Mouse (Mus musculus) kidney, adult 2 months (tissue): ENCODE measurements around the gene Dcp1a. TPM values are rescaled to one million over a fixed set of nuclear protein-coding genes. Genes with fewer than 3 reads are reported as not detected.

ENCODE experiments used
- DNase-seq: peaks from one replicate; pipeline ENCODE4 v3.0.0; 2021
- H3K27ac ChIP-seq: fragments of 200-500 bp; 2 replicates; pipeline ENCODE4 v1.5.1; 2012; ENCODE audit warnings: low read depth, low read length, control low read depth, inconsistent platforms; ENCODE audit not compliant: insufficient read depth
- H3K27me3 ChIP-seq: fragments of 200-500 bp; replicated peaks from 2 replicates; pipeline ENCODE4 v1.6.1; 2012; ENCODE audit warnings: mild to moderate bottlenecking, moderate library complexity, low read length, inconsistent platforms; ENCODE audit not compliant: control insufficient read depth, insufficient read depth
- H3K36me3 ChIP-seq: fragments of 200-500 bp; 2 replicates; pipeline ENCODE4 v1.6.1; 2012; ENCODE audit warnings: mild to moderate bottlenecking, moderate library complexity, low read length, inconsistent platforms; ENCODE audit not compliant: control insufficient read depth, insufficient read depth
- H3K4me1 ChIP-seq: fragments of 200-500 bp; 2 replicates; pipeline ENCODE4 v1.6.1; 2011; ENCODE audit warnings: low read length; ENCODE audit not compliant: control insufficient read depth, insufficient read depth
- H3K4me3 ChIP-seq: fragments of 200-500 bp; 2 replicates; pipeline ENCODE4 v1.5.1; 2011; ENCODE audit warnings: mild to moderate bottlenecking, low read depth, low read length, control low read depth; ENCODE audit not compliant: insufficient read depth
- CTCF ChIP-seq: fragments of 200-500 bp; conservative IDR thresholded peaks from 2 replicates; pipeline ENCODE4 v1.5.1; 2011; ENCODE audit warnings: low read depth, mild to moderate bottlenecking, control low read depth, low read length, moderate library complexity, mixed read lengths; ENCODE audit not compliant: insufficient read depth, insufficient read length
- POLR2A ChIP-seq: fragments of 200-500 bp; IDR thresholded peaks from one replicate; pipeline ENCODE4 v1.6.1; 2011; ENCODE audit warnings: low read depth, low read length, control low read depth
- WGBS: fragments of 180-500 bp; shearing (Covaris S2); methylation state at CpG from one replicate; pipeline ENCODE4 v1.1.7; 2018; 5-methylcytosine and 5-hydroxymethylcytosine counted together
- polyA plus RNA-seq: library from polyadenylated mRNA; depleted of rRNA; stranded (reverse); fragments of >200 nt; gene quantifications from 2 replicates; pipeline ENCODE4 v1.2.3, GENCODE M21; 2012

Dcp1a gene
- polyA plus RNA-seq, 1 experiment, result 18.0 TPM

GRCm38 (mm10) chr14:30457436-30457835 is 21.9 kb upstream of the Dcp1a start:
- Histone ChIP-seq H3K27ac (no peak overlapping the region), H3K4me1 (no peaks in the 10 kb centered on the region), H3K4me3 (no peak overlapping the region), H3K27me3 (no peaks in the 10 kb centered on the region), H3K36me3 (no peaks in the 10 kb centered on the region)
- no peak for DNase-seq
- 53% methylated on average over 7 of the region's 7 CpGs for WGBS
- TF ChIP-seq POLR2A (no peak), CTCF (no peak)

DNA sequence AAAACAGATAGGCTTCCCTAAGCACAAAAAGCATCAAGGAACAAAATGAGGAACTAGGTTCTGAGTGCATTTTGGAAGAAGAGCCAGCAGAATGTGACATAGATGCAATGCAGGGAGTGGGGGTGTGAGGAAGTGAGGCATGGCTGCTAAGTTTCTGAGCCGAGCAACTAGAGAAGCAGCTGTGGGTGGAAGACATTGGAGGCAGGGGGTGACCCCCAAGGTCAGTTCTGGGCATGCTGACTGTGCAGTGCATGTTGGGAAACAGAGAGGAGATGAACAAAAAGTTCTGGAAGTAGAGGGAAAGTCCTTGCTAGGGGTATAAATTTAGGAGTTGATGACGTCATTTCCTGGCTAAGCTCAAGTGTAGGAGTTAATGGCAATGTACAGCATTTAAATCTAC is 21.4 kb upstream of the Dcp1a start:
- DNase-seq, result peak; percentile 8
- 26% methylated on average over 2 of the region's 2 CpGs for WGBS
- H3K4me1 ChIP-seq, result no peaks in the 10 kb centered on the region

DNA sequence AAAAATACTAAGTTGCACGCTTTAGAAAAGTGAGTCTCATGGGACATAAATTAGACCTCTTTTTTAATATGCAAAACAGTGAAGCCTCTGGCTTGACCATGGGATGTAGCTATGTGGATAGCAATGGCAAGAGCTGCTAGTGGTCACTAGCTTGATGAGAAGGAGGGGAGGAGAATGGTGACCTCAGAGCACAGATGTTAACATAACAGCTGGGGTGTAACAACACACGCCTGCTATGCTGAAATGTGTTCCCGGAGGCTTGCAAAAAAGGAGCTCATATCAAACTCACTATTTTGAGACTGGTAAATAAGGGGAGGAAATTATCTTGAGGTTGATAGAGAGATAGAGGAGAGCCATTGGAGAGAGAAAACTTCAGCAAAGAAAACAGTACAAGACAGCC is 20.5 kb upstream of the Dcp1a start:
- TF ChIP-seq CTCF (no peak), POLR2A (no peak)
- Histone ChIP-seq H3K36me3 (no peaks in the 10 kb centered on the region), H3K4me3 (no peak overlapping the region), H3K27me3 (no peaks in the 10 kb centered on the region), H3K4me1 (no peaks in the 10 kb centered on the region), H3K27ac (no peak overlapping the region)
- WGBS, result 71% methylated on average over 3 of the region's 3 CpGs
- DNase-seq, result no peak

More for the DNA sequence above, 21.4 kb upstream of the Dcp1a start:
- no peaks in the 10 kb centered on the region for H3K27me3 ChIP-seq
- H3K4me3 ChIP-seq, result no peak overlapping the region
- H3K36me3 ChIP-seq, result no peaks in the 10 kb centered on the region
- no peak overlapping the region for H3K27ac ChIP-seq
- TF ChIP-seq POLR2A (no peak), CTCF (no peak)

DNA sequence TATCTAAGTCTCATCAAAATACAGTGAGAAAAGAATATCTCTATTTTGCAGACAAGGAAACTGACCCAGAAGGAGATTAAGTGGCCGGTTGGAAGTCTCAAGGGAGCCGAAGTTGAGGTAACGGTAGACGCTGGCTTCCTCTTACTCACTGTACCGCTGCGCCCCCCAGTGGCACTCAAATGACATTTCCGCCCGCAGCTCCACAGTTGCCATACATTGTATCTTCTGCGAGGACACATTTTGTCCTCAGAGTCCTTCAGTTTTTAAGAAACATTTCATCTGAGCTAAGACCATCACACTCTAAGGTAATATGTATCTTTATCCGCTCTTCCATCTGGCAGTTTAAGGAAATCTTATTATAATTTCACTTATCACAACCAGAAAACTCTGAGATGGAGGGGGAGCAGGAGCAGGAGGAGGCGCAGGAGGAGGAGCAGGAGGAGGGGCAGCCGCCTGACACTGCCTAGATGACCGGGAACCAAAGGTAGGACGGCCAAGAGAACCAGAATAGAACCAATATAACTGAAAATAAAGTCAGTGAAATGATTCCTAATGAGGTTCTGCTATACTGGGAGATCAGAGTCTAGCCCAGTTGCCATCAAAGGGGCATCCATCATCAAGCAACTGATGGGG is 19.3 kb upstream of the Dcp1a start:
- no peaks in the 10 kb centered on the region for H3K36me3 ChIP-seq
- TF ChIP-seq POLR2A (no peak), CTCF (peak; percentile 92)
- H3K27ac ChIP-seq, result no peak overlapping the region
- H3K4me1 ChIP-seq, result no peaks in the 10 kb centered on the region
- no peaks in the 10 kb centered on the region for H3K27me3 ChIP-seq
- H3K4me3 ChIP-seq, result no peak overlapping the region
- peak; percentile 77 for DNase-seq
- WGBS, result 5% methylated on average over 14 of the region's 14 CpGs

DNA sequence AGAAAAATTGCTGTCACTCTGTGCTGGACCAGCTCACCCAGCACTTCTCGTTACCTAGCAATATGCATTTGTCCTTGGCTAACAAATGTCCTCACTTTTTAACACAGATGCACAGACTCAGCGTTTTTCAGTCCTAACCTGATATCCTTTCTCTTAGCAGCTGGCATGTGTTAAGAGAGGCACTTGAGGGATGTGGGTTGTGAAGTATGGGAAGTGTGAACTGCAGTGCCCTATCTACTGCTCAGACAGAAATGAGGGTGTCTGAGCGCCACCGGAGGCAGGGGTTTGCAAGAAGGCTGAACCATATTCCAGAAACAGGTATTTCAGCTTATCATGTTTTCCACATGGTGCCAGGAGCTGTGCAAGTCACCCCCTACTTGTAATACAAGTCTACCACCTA is 16.0 kb upstream of the Dcp1a start:
- no peaks in the 10 kb centered on the region for H3K27me3 ChIP-seq
- no peaks in the 10 kb centered on the region for H3K4me1 ChIP-seq
- 81% methylated on average over 4 of the region's 4 CpGs for WGBS
- no peak overlapping the region for H3K27ac ChIP-seq
- TF ChIP-seq CTCF (no peak), POLR2A (no peak)
- H3K36me3 ChIP-seq, result no peaks in the 10 kb centered on the region
- DNase-seq, result no peak
- no peak overlapping the region for H3K4me3 ChIP-seq

GRCm38 (mm10) chr14:30473605-30474004 is 5.7 kb upstream of the Dcp1a start:
- H3K4me1 ChIP-seq, result no peaks in the 10 kb centered on the region
- 55% methylated on average over 5 of the region's 5 CpGs for WGBS
- DNase-seq, result peak; percentile 20
- TF ChIP-seq CTCF, result no peak
- TF ChIP-seq POLR2A, result no peak
- H3K4me3 ChIP-seq, result no peak overlapping the region
- no peaks in the 10 kb centered on the region for H3K27me3 ChIP-seq
- H3K27ac ChIP-seq, result no peak overlapping the region
- H3K36me3 ChIP-seq, result no peaks in the 10 kb centered on the region

- Histone ChIP-seq H3K27ac (no peak overlapping the region), H3K4me1 (no peaks in the 10 kb centered on the region), H3K36me3 (no peaks in the 10 kb centered on the region), H3K27me3 (no peaks in the 10 kb centered on the region), H3K4me3 (no peak overlapping the region)
- WGBS, result 67% methylated on average over 6 of the region's 6 CpGs
- DNase-seq, result peak; percentile 61
- TF ChIP-seq CTCF, result no peak
- TF ChIP-seq POLR2A, result no peak
Measured at GRCm38 (mm10) chr14:30474416-30474815, 4.9 kb upstream of the Dcp1a start.

GRCm38 (mm10) chr14:30491342-30491741 is 12.0 kb downstream of the Dcp1a start, which contains the start of gene Cacna1d:
Gene Cacna1d (minus strand): TSS chr14:30491455.
- Histone ChIP-seq H3K4me1 (no peaks in the 10 kb centered on the region), H3K27ac (no peak within 1 kb of the TSS), H3K36me3 (no peaks in the 10 kb centered on the region; the same call in 1 of the 2 replicates), H3K4me3 (no peak within 1 kb of the TSS), H3K27me3 (no peaks in the 10 kb centered on the region)
- 92% methylated on average over 9 of the region's 9 CpGs for WGBS
- DNase-seq, result no peak
- no peak for TF ChIP-seq POLR2A
- TF ChIP-seq CTCF, result no peak
